Mouse (Mus musculus) right cerebral cortex, postnatal 4 days (tissue): ENCODE measurements at regions not wholly inside any gene's neighbourhood (a gene's known extent, or its start where the extent isn't known, plus 50 kb on each side); places are given as distances from the start of the nearest gene placed in this dataset.

Experiments used
- DNase-seq: peaks from one replicate; pipeline ENCODE4 v3.0.0-alpha.2; 2022

DNA sequence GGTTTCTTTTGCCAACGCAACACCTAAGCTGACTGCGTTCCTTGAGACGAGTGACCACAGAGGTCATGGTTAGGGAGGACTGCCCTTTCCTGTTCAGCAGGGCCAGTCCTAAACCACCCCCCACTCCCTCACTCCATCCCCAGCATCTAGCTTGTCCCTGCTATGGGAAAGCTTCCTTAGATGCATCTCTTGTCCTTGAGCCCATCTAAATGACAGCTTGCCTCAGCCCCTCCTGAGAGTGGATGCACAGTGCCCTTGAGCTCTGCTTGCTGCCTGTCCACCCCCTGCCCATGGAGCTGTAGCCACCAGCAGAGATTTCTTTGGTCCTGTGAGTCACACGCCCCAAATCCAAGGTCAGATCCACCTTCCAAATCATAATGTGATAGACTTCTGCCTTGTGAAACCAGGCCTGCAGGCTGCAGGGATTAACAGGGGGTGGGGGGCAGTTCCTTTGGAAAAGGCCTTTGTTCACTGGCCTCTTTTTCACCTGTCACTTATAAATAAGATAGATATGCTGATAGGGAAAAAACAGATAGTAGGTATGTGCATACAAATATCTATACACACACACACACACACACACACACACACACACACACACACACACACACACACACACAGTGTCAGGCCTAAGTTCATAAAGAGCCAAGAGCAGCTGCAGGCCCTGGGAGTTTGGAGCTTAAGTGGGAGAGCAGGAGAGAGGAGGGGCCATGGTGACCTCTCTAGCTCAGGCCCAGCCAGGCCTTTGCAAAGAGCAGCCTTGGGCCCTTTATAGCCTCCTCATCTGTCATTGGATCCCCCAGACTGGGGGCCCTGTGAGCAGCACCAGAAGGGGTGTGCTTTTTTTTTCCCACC, 56.4 kb upstream of the Adra2c start:
- DNase-seq = no peak

- no peak for DNase-seq
Measured at GRCm38 (mm10) chr5:35216271-35216670, 61.8 kb upstream of the Adra2c start.

- no peak for DNase-seq
Measured at GRCm38 (mm10) chr5:35215480-35216195, 62.5 kb upstream of the Adra2c start.

GRCm38 (mm10) chr5:35215007-35215406, 63.1 kb upstream of the Adra2c start:
- no peak for DNase-seq

DNA sequence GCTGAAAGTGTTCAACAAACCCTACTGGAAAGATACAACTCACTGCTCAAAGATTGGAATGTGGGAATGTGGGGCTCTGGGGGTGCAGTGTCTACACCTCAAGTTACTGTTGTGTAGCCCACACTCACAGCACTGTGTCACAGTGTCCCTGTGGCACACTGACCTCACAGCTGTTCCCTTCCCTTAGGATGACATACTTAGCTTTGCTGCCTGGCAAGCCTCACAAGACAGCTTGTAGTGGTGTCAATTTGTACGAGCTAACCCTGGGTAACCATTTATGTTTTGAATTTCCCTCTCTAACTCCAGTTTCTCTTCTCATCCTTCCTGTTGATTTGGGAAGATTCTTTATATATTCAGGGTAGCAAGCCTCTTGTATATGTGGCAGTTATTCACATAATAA, 68.8 kb upstream of the Adra2c start:
- DNase-seq = no peak

DNA sequence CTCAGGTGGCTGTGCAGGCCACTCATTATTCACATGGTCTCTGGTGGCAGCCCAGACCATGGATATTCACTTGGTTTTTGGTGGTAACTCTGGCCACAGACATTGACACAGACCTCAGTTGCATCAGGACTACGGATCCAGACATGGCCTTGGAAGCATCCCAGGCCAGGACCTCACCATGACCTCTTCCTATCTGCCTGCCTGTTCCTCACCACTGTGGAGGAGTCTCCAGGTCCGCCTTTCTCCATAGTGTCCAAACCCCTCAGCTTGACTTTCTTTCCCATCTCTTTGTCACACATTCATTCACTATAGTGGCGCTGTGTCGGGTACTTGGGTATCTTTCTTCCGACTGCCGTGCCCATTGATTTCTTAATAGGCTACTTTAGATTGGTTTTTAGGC, 74.1 kb upstream of the Adra2c start:
- no peak for DNase-seq

DNA sequence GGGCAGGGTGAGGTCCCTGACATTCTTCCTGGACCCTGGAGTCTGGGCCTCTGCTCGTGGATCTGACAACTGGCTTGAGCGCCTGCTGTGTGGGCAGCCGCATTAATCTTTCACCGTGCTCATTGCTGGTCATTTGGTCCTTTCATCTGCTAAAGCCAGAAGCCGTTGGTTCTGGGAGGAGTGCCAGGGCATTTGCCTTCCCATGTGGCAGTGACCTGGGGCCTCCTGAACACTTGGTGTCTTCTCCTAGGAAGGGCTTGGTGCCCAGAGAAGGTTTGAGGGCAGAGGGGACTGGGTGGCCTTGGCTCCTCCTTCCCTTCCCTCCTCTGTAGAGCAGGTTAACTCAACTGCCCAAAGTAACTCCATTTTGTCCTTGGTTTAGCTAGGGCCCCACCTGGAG, 79.7 kb upstream of the Adra2c start:
- no peak for DNase-seq

GRCm38 (mm10) chr5:35189113-35189797, 83.7 kb upstream of the Lrpap1 start:
- DNase-seq = peak; percentile 84

- DNase-seq = no peak
Measured at GRCm38 (mm10) chr5:35185826-35186225, 80.3 kb upstream of the Lrpap1 start.

DNA sequence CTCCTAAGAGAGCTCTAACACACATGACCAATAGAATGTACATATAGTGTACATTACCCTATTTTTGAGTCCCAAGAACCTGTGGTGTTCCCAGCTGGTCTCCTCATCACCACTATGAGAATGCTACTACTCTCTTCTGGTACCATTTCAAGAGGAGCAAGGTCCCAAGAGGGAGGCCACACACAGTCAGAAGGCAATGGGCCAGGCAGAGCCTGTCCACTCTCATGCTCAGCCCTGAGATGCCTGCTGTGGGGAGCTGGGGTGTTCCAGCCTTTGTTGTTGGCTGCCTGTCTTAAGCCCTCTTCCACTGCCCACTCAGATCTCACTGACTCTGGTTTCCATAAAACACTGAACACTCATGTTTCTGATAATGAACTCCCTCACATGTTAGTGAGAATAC, 79.7 kb upstream of the Lrpap1 start:
- DNase-seq = no peak

DNA sequence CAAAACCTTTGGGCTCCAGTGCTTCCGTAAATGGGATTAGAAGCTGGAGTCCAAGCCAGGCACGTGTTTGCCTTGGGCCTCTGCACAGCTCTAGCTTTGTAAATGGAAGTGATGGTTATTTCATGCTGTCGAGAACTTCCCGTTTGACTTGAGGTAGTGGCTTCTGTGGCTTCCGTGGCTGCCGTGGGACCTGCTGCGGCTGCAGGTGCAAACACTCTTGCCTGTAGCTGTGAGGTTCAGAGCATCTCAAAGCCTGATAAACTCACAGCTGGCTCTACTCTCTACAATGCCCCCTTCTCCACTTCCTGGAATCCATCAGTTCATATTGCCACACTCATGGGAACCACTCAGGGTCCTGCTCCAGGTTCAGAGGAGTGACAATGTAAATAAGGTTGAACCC, 77.9 kb upstream of the Lrpap1 start:
- no peak for DNase-seq

- DNase-seq = no peak
Measured at GRCm38 (mm10) chr5:35177332-35177731, 71.8 kb upstream of the Lrpap1 start.

GRCm38 (mm10) chr5:35176112-35176848, 70.7 kb upstream of the Lrpap1 start:
- DNase-seq = no peak

- DNase-seq = no peak
Measured at GRCm38 (mm10) chr5:35174318-35174717, 68.8 kb upstream of the Lrpap1 start.

- DNase-seq = peak; percentile 28
Measured at GRCm38 (mm10) chr5:35171336-35171735, 65.8 kb upstream of the Lrpap1 start.

DNA sequence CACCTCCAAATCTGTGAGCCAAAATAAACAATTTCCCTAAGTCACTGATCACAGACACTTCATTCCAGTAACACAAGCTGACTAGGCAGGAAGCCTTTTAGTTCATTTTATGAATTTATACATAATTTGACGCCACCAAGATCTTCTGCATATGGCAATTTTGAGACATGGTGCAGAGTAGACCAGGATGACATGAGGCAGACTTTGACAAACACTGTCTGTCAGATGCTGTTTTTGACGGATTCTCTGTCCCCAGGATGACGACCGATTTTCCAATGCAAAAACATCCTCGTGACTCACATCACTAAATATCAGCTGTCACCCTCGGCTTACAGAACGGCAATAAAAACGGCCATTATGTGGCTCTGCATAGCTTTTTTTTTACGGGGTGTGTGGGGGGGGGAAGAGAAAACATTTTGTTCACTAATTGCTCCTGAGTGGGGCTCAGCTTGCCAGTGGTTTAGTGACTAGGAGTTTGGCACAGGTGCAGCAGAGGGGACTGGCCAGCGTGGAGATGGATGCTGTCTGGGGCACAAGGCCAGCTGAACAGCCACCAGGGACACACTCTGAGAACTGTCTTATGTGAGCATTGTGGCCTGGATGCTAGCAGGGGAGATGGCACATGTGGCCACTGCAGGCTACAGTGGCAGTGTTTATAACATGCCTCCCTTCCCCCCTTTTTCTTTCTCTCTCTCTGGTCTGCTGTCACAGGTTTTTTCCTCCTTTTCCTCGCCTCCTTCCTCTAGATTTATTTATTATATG, 65.0 kb upstream of the Lrpap1 start:
- DNase-seq = no peak

DNA sequence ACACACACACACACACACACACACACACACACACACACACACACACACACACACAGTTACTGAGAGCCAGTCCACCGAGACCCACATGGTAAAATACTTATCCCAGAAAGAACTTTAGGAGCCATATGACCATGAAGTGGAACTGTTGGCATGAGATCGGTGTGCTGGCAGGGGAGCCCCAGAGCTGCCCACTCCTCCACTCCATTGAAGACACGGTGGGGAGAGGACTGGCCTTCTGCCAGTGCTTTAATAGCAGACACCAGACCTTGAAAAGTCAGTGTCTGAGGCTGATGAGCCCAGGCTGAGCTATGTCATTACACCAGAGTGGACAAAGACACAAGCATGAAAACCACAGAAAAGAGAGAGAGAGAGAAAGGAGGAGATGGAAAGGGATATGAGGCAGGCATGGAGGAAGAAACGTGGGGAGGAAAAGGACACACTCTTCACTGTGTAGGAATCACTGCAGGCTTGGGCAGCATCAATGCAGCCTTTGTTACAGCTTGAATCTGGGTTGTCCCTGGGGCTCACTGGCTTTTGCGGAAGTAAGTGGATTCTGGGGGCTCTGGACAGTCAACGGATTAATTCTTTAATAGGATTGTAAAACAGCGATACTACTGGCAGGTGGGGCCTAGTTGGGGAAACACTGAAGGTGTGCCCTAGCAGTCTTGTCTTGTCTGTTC, 64.2 kb upstream of the Lrpap1 start:
- no peak for DNase-seq

DNA sequence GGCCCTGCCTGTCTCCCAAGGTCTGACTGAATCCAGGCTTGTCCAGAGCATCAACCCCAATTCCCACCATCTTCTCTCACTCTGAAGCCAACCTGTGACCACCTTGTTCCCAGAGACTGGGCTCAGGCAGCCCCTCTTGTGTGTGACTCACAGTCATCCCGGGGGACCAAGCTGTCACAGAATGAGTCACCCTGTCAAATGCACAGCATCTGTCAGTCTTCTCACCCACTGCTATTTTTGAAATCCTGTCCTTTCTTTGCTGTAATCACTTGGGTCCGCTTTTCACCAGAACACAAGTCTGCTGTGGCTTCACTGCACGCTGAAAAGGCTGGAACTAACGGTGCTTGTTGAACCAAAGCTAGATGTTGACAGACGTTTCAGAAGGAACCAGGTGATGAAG, 63.3 kb upstream of the Lrpap1 start:
- DNase-seq = no peak

GRCm38 (mm10) chr5:35168369-35168768, 62.8 kb upstream of the Lrpap1 start:
- DNase-seq = no peak

GRCm38 (mm10) chr5:35165993-35166392, 60.4 kb upstream of the Lrpap1 start:
- no peak for DNase-seq

DNA sequence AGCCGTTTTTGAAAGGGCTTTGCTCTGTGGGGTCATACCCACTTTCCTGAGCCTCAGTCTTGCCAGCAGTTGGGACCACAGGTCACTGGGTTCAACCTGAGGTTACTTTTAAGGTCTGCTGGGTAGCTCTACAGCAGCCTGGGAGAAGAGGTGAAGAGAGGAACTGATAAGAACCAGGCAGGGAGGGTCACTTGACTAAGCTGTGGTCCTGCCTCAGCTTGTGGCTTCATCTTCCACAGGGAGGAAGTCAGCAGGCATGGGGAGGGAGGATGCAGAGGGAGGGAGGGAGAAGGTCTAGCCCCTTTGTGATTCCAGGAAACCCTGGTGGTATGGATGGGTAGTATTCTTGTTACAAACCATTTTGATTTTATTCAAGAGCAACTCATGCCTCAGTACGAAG, 59.9 kb upstream of the Lrpap1 start:
- DNase-seq = no peak

- DNase-seq = no peak
Measured at GRCm38 (mm10) chr5:35162607-35163006, 57.0 kb upstream of the Lrpap1 start.
